In genomic region chr15:78403896-78404295, GRCm38 (mm10) we compare ENCODE assay signal across 1 mouse cellular context.
TF ChIP-seq lines count a peak whose summit lies in the region.

No protein-coding gene starts in this region.

TF ChIP-seq in MEL, 35 proteins besides CTCF, POLR2A, EP300 and RAD21:
- TF ChIP-seq GATA1 (IDR thresholded peaks at IDR 0.05; ENCODE audit: low read depth, low read length) (no peak), MAX (IDR thresholded peaks at IDR 0.05; ENCODE audit: low read length) (no peak), TBP (IDR thresholded peaks at IDR 0.05; ENCODE audit: low read depth, low read length) (no peak), UBTF (IDR thresholded peaks at IDR 0.05; ENCODE audit: borderline replicate concordance, insufficient read depth, low read depth, low read length) (no peak), KAT2A (conservative IDR thresholded peaks at IDR 0.05; ENCODE audit: low read depth, low read length) (no peak), USF1 (IDR thresholded peaks at IDR 0.05; ENCODE audit: low read depth, low read length) (no peak), BHLHE40 (IDR thresholded peaks at IDR 0.05; ENCODE audit: borderline replicate concordance, low read depth, low read length) (no peak), E2F4 (IDR thresholded peaks at IDR 0.05; ENCODE audit: borderline replicate concordance, low read depth, low read length) (no peak), MYC (IDR thresholded peaks at IDR 0.05; ENCODE audit: low read depth, low read length) (no peak), SIN3A (IDR thresholded peaks at IDR 0.05; ENCODE audit: low read length) (no peak), TAL1 (IDR thresholded peaks at IDR 0.05; ENCODE audit: low read length) (no peak), MAFK (IDR thresholded peaks at IDR 0.05; ENCODE audit: borderline replicate concordance, low read depth, low read length) (no peak), NELFE (IDR thresholded peaks at IDR 0.05; ENCODE audit: low read depth, low read length) (no peak)
